Mouse (Mus musculus) testis, adult 2 months (tissue): ENCODE data around the gene Aven.

Experiments
- CTCF ChIP-seq: fragments of 200-500 bp; IDR thresholded peaks from 2 replicates; pipeline ENCODE4 v1.5.1; 2012; ENCODE audit warnings: low read depth, mild to moderate bottlenecking, inconsistent platforms, low read length, moderate library complexity; ENCODE audit not compliant: control insufficient read depth, insufficient read depth, insufficient replicate concordance
- POLR2A ChIP-seq: fragments of 200-500 bp; IDR thresholded peaks from 2 replicates; pipeline ENCODE4 v1.6.1; 2012; ENCODE audit warnings: low read depth, mild to moderate bottlenecking, inconsistent platforms, low read length, moderate library complexity; ENCODE audit not compliant: control insufficient read depth

GRCm38 (mm10) chr2:112474997-112475724, 17.6 kb upstream of the Aven start:
- TF ChIP-seq CTCF, result no peak
- no peak for TF ChIP-seq POLR2A
